Mouse (Mus musculus) small intestine, adult 2 months (tissue): Measurements from ENCODE around the gene Ghrhr.

Source experiments
- CTCF ChIP-seq: fragments of 200-500 bp; IDR thresholded peaks from 2 replicates; pipeline ENCODE4 v1.5.1; 2012; ENCODE audit warnings: low read depth, mild to moderate bottlenecking, control low read depth, inconsistent platforms, low read length, moderate library complexity, mixed read lengths; ENCODE audit not compliant: insufficient replicate concordance, insufficient read length; ENCODE audit errors: extremely low read depth
- POLR2A ChIP-seq: fragments of 200-500 bp; IDR thresholded peaks from 2 replicates; pipeline ENCODE4 v1.6.1; 2012; ENCODE audit warnings: low read depth, mild to moderate bottlenecking, control low read depth, inconsistent platforms, low read length, moderate library complexity

GRCm38 (mm10) chr6:55338934-55339825, 36.9 kb upstream of the Ghrhr start:
- no peak for TF ChIP-seq CTCF
- no peak for TF ChIP-seq POLR2A
